Mouse (Mus musculus) layer of hippocampus, adult 9-11 months (tissue): ENCODE measurements around the gene Epop.

Experiments used
- DNase-seq: peaks from one replicate; pipeline ENCODE4 v3.0.0; 2022

The Epop gene

DNA sequence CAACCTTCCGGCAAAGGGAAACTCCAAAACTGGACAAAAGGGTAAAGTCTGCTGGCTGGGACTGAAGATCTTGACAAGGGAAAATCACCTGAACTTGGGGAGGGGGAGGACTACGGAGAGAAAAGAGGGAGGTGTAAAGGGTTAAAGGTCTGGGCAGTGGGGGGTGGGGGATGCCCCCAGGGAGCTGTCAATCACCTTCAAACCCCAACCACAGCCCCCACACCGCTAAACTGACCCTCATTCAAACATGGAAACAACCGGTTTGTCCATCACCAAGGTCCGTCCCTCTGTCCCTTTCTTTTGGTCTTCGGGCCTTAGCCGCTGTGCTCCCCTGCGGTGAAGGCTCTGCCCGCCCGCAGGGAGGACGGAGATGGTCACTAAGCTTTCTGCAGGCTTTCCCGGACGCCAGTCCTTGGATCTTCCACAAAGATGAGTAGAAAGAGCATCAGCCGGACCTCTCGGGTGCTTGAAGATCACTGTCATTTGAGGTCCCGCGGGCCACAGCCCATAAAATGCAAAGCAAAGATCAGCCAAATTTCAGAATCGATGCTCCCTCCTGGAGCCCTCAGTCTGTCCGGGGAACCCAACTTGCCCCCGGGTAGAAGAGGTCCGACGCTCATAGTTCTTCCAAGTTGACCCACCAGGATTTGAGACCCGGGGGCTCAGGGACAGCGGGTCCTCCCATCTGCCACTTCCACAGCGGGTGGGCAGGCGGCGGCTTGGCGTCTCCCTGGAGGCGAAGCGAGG lies 1.8 kb downstream of the Epop start:
- no peak for DNase-seq

DNA sequence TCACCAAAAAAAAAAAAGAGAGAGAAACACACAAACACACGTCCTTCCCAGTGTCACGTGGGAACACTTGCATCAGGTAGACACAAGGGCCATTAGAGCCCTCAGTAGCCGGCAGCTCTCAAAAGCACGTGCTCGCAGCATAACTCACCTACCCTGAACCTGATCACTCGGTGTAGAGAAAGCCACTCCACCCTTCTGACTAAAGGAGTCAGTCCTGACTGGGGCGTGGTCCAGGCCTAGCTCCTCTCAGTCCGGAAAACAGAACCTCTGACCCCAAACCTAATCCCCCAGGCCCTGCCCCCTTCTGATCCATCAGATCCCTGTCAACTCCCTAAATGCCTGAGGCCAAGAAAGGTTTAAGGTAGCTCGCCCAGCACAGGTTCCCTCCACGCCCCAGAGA lies 2.7 kb downstream of the Epop start:
- DNase-seq = no peak

DNA sequence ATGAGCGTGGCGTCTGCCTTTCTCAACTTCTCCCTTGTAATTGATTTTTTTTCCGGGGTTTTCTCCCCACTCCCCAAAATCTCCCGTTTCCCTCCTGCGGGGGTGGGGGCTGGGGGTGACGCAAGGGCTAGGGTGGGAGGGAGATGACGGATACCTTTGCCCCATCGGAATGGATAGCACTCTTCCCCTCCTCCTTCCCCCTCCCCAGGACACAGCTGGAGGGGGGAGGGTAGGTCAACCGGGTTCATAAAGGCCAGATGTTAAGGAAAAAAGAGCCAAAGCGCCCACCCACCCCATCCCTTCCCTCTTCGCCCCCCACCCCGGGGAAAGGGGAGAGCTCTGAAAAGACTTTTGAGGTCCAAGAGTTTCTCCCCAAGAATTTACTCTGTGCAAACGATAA lies 3.1 kb downstream of the Epop start:
- DNase-seq = no peak

DNA sequence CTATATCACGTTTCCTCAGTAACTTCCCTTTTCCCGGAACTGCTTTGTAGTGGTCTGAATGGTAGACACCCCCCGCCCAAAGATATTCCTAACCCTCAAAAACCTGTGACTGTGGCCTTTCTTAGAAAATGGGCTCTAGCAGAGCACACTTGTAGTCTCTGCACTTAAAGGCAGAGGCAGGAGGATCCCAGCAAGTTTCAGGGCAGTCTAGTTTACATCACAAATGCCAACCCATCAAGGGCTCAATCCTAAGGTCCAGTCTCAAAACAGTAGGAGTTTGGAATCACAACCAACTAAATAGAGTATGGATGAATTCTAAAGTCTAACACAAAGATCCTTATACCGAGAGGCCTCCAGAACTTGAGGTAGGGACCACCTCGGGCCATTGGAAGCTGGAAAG lies 4.0 kb downstream of the Epop start:
- no peak for DNase-seq

DNA sequence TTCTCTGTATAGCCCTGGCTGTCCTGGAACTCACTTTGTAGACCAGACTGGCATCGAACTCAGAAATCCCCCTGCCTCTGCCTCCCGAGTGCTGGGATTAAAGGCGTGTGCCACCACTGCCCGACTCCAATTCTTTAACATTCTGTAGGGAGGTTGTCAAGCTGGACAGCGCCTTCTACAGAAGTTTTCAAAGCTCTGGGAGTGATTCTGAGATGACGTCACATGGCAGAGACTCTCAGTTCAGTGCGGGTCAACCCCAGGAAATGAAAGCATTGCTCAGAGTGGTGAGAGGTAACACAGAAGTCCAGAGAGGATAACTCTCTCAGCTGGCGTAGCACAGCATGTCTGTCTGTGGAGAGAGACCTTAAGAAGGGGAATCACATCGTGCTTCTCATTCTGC lies 6.3 kb downstream of the Epop start:
- DNase-seq = no peak

DNA sequence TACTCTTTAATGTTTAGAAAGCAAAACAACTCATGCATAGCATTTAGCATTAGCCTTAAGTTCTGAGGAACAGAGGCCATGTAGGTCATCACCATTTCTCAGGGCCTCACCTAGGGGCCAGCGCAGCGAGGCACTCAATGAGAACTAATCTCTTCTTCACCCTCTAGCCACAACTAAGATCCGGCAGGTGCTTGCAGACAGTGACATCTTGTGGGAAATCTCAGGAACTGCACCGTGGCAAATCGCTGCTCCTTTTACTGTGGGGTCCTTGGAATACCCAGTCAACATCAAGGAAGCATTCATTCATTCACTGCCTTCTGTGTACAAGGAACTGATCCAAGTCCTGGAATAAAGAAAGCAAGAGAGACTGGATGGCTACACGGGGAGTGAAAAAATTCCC lies 7.1 kb downstream of the Epop start:
- peak; percentile 44 for DNase-seq

DNA sequence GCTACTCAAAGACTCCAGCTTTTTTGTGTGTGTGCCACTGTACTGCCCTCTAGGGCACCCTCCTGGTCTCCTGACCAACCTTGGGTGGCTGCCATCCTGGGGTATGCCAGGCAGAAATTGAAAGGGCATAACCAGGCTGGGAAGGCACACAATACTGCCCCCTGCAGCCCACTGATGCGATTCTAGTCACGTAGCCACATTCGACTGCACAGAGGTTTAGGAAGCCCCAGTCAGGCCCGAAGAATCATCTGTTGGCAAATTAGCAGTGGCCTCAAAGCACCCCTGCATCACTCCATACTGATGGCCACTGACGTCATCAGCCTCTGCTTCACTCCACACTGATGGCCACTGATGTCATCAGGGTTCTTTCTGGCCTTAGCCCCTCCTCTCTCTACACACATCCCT lies 10.1 kb downstream of the Epop start:
- peak; percentile 84 for DNase-seq

DNA sequence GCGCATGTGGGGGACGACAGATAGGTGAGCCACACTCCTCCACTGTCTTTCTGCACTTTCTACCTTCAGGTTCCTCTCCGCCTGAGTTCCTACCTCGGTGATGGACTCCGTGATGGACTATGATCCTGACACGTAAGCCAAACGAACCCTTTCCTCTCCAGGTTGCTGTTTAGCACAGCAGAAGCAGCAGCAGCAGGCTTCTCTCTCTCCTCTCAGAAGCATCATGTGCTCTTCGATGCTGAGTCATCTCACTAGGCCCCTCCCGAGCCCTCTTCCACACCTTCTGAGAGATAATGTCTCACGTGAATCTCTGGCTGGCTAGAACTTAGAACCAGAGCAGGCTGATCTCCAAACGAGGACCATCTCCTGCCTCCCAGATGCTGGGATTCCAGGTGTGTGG lies 11.1 kb downstream of the Epop start:
- DNase-seq = no peak

DNA sequence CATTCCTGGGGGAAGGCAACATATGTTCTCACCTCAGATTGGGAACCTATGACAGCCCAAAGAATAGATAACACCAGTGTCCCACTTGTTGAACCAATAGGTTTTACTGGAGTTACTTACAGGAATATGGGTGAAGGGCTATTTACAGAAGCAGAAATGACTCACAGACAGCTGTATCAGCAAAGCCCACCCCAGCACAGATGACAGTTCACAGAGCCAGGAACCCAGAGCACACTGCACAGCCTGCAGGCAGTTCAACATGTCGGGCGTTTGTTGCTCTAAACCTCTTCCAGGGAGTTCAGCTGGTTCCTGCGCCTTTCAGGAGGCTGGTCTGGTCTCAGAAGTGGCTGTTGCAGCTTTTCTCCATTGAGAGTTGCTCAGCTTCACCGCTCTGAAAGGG lies 14.2 kb downstream of the Epop start:
- no peak for DNase-seq

DNA sequence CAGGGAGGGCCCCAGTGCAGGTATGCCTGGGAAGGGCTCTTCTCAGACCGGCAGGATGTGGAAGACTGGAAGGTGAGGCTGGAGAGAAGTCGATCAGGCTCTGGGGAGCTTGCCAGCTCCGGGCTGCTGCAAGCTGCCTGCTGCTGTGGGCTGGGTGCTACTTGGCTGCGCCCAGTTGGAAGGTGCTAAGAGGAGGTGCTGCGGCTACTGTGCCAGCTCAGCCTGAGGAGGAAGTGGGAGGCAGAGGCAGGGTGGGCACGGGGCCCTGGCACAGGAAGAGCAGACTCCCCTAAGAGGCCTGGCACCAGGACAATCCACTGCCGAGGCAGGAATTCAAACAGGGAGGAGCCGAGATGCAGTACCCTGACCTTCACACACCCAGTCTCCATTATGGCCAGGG lies 18.4 kb downstream of the Epop start:
- peak; percentile 77 for DNase-seq

DNA sequence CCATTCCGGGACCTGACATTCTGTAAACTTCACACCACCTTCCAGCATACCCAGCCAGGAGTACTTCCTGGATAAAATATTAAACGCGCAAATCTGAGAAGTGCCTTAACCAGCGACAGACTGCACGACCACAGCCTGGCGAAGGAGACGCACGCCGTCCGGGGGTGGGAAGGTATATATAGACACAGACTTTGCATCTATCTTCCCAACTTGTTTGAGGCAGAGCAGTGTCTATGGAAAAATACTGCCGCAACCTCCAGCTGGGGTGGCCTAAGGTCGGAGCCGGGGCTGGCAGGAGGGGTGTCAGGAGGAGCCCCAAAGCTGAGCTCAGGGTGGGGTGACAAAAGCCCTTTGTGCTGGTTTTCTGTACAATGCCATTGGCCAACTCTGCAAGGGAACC lies 19.8 kb downstream of the Epop start:
- peak; percentile 73 for DNase-seq

DNA sequence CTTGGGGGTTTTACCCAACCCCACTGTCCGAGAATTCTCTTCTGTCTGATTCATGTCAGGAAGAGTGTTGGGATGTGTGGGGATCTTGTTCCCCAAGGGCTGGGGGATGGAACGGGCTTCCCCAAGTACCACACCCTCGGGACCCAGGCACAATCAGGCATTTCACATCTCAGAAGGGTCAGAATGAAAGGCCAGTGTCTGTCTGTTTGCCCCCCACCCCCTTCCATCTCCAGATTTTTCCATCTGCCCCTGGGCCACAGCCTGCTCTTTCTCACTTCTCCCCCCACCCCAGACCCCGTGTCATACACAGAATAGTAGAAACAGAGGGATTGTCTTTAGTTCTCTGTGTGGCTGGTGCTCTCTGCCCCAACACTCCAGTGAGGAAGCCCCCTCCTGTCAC lies 20.6 kb downstream of the Epop start:
- DNase-seq = peak; percentile 77

DNA sequence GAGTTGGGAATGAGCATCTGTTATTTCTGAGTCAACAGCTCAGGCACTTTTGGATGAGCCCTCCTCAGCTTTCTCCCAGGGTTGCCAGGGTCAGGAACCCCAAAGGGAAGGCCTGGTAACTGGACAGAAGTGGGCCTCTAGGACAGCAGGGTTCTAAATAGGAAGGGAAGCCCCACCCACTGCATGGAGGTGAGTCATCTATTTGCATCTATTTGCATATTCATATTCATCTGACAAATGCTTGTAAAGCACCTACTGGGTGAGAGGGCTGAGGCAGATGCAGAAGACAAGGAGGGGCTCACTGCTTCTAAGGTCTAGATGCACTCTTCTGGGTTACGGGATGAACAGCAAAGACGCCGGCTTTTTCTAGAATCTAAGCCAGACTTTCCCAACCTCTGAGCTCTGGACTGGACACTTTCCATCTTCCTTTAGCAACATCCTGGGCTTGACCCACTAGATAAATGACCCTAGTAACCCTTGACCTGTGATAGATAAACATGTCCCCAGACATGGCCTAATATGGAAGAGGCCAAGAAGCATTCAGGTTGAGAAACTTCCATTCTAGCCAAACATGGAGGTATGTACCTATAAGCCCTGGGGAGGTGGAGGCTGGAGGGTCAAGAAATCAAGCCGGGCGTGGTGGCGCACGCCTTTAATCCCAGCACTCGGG lies 22.3 kb downstream of the Epop start:
- no peak for DNase-seq

DNA sequence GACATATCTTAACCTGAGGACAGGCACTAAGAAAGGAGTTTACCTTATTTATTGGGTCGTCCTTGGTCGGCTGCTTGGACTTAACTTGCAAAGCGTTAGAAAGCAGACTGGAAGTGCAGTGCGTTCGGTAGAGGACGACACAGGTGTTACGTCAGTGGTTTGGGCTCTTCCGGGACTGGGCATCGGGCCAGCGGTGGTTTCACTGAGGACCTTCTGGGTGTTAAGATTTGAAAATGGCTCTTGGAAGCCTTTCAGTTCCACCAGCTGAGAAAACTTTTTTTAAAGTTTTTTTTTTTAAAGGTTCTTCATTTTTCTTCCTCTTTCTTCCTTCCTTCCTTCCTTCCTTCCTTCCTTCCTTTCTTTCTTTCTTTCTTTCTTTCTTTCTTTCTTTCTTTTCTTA lies 25.6 kb downstream of the Epop start:
- no peak for DNase-seq

DNA sequence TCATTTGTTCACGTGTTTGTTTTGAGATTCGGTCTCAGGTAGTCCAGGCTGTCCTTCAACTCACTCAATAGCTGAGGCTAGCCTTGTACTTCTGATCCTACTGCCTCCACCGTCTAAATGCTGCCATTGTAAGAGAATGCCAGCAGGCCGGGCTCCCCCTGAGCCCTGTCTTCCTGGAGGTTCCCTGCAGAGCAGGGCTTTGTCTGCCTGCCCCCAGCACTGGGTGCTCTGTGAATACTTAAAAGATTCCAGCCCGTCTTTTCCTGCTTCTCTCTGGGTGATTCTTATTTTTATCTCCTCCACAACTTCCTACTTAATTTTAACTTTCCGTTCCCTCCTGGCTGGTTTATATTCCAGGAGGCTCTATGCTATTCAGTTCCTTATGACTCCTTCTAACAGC lies 27.3 kb downstream of the Epop start:
- no peak for DNase-seq

DNA sequence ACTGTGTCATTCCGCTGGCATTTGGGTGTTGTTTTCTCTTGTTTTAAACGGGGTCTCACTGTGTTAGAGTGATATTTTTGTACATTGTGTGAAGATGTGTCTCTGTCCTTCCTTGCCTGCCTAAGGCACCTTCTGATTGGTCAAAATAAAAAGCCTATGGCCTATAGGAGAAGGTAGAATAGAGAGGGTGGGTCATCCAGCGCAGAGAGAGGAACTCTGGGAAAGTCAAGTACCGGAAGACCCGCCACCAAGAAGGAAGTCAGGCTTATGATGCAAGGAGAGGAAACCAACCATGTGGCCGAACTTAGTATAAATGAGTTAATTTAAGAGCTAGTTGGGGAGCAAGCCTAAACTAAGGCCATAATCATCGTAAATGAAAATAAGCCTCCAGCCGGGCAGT lies 30.4 kb downstream of the Epop start:
- DNase-seq = no peak

DNA sequence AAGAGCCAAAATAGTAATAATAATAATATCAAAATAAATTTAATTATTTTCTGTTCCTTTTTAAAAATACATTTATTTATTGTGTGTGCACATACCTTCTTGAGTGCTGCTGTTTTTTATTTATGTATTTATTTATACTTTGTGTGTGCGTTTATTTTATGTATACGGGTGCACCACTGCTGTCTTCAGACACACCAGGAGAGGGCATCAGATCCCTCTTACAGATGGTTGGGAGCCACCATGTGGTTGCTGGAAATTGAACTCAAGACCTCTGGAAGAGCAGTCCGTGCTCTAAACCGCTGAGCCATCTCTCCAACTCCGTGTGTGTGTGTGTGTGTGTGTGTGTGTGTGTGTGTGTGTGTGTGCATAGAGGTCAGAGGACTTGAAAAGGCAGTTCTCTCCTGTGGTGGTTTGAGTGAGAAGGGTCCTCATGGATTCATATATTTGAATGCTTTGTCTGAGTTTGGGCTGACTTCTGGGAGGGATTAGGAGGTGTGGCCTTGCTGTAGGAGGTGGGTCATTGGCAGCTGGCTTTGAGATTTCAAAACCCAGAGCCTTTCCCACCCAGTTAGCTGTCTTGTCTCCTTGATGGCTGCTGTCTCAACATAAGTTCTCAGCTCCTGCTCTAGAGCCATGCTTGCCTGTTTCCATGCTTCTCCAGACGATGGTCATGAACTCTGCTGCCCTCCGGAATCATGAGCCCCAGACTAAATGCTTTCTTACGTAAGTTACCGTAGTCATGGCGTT lies 31.4 kb downstream of the Epop start:
- no peak for DNase-seq

DNA sequence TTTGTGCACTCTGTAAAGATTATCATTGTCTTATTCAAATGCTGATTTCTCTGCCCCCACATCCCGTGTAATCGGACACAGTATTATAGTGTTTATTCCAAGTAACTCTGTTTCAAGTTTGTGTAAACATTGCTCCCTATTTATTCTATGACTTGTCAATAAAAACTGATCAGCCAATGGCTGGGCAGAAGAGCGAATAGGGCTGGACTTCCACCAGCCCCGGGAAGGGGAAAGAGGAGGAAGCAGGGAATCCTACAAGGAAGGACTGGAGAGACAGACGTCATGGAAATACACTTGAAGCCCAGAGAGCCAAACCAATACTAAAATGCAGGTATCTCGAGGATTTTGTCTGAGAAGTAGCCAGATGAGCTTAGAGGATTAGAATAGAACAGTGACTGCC lies 35.4 kb downstream of the Epop start:
- DNase-seq = no peak

DNA sequence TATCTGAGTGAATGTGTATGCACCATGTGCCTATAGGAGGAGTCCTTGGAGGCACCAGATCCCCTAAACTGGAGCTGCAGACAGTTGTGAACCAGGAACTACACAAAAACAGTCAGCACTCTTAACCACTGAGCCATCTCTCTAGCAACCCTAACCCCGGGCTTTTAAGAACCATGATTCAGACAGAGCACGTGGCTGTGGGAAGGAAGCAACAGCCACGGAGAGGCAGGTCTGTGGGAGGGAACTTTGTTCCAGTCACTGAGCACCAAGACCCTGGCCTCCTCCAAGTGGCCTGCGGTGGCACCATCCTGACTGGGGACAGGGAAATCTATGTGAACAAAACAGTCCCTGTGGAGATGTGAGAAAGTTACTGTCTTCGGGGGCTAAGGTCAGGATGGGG lies 37.6 kb downstream of the Epop start:
- DNase-seq = no peak

DNA sequence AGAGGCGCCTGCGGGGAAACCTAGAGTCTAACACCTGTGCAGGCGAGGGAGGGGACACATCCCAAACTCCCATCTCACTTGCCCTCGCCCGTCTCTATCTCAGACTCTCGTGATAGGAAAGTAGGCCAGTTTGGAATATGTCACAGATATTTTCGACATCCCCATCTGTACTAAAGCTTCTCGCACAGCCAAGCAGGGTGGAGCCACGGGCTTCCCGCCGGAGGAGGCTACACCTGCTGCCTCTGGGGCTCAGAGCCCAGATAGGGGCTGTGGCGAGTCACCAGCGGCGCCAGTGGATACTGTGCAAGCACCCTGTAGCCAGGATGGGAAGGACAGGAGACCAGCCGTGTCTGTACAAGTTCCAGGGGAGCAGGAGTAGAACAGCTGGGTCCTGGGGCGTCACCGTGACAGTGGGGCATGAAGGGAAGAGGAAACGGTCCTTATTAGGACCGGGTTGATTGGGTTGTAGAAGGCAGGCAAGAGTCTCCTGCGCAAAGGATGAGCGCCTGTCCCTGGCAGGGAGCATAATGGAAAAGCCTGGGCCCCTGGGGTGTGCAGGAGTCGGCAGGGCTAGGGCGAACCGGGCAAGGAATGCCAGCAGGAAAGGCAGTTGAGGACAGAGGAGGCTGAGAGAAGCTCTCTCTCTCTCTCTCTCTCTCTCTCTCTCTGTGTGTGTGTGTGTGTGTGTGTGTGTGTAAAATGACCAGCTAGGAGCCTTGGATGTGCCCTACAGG lies 39.1 kb downstream of the Epop start:
- peak; percentile 63 for DNase-seq

DNA sequence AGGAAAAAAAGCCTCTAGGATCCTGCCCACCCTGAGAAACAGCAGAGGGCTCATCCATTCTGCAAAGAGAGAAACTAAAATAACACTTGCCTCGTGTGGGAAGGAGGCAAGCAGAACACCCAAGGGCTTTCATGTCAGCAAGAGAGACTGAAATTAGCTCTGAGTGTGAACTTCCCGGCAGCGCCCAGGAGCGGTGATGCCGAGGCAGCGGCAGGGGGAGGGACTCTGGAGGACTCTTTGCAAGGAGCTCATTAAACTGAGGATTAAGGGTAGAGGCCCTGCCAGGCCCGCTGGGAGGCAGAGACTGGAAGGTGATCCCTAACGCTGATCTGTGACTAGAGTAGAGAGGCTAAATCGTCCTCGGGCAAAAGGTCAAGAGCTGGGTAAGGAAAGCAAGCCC lies 40.3 kb downstream of the Epop start:
- no peak for DNase-seq

DNA sequence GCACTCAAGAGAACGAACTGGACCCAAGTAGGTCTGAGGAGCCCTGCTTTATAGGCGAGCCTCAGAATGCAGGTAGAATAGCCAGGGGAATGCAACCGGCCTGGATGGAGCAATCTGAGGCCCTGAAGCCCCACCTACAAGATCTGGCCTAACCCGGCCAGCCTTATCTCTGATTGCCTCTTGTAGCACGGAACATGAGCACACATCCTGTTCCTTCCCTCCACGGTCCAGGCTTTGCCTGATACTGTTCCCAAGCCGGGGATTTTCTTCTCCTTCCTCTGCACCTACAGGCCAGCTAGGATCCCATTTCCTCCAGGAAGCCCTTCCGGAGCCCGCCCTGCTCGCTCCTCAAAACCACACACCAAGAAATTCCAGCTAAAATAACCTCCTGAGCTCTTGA lies 43.6 kb downstream of the Epop start:
- DNase-seq = no peak

DNA sequence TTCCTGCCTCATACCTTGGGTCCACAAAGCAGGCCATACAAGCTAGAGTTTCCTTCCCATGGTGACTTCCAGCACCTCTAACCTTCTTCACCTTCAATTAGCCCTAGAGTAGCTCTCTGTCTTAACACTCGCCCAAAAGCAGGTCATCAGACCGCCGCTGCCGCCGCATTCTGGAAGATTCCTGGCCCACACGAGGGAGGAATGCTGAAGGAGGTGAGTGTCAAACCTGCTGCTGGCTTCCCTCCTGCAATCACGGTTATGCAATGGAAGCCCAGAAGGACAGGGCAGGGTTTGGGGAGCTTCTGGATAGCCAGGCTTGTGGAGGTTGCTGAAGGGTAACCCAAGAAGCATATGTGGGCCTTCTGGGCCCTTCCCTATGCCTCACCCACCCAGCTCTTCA lies 45.0 kb downstream of the Epop start:
- no peak for DNase-seq
